In genomic region chr4:136587221-136587827, GRCm38 (mm10) we compare ENCODE assay signal across 24 mouse cellular contexts. TPM values are rescaled to one million over a fixed set of nuclear protein-coding genes. Genes with fewer than 3 reads are reported as not detected.
DNase-seq lines count a peak whose midpoint lies in the region; ATAC-seq and TF ChIP-seq lines count a peak whose summit lies in the region.
"Had no signal": no experiment of that assay in that cellular context is flagged by ENCODE, and none has a peak within 500 bp of the region (broad histone marks: within the 10 kb centered on the region; RNA-seq: fewer than 3 reads in every experiment).

No protein-coding gene starts in this region.

- no peak for DNase-seq in hindbrain, embryonic 10.5 days (ENCODE audit: low spot score)
- no peak for DNase-seq in midbrain, embryonic 10.5 days (ENCODE audit: low spot score)
- DNase-seq in liver, embryonic 14.5 days (ENCODE audit: low read depth in 3 of 3, low spot score in 3 of 3), result no peak
- DNase-seq in embryo, embryonic 10 days (ENCODE audit: low spot score), result no peak
- DNase-seq in embryo, embryonic 9.5 days (ENCODE audit: extremely low spot score), result no peak
- DNase-seq: adrenal gland, adult 8-10 months; cerebellum, adult 9-10 months; heart, postnatal 36 days; kidney, adult 11 months; lung, adult 18-20 months; lung, postnatal 36 days; midbrain, embryonic 14.5 days had no signal

- H3K9me3 ChIP-seq in hindbrain, embryonic 15.5 days, result no peaks in the 10 kb centered on the region
- no peaks in the 10 kb centered on the region for H3K9me3 ChIP-seq in hindbrain, embryonic 10.5 days
- H3K9me3 ChIP-seq in midbrain, embryonic 15.5 days, result no peaks in the 10 kb centered on the region
- no peaks in the 10 kb centered on the region for H3K9me3 ChIP-seq in midbrain, embryonic 10.5 days (replicated peaks)
- H3K9me3 ChIP-seq in liver, embryonic 14.5 days (ENCODE audit: control insufficient read depth, low read length), result no peaks in the 10 kb centered on the region
- H3K9me3 ChIP-seq: forebrain, embryonic 13.5 days had no signal

- no peak overlapping the region for H3K4me2 ChIP-seq in hindbrain, embryonic 15.5 days
- H3K4me2 ChIP-seq in midbrain, embryonic 15.5 days, result no peak overlapping the region
- peak overlapping the region; percentile 51 for H3K4me2 ChIP-seq in liver, embryonic 14.5 days (ENCODE audit: low read depth)
- H3K4me2 ChIP-seq: forebrain, embryonic 13.5 days had no signal

- H3K4me3 ChIP-seq in hindbrain, embryonic 15.5 days, result no peak overlapping the region
- no peak overlapping the region for H3K4me3 ChIP-seq in hindbrain, embryonic 10.5 days
- no peak overlapping the region for H3K4me3 ChIP-seq in midbrain, embryonic 15.5 days
- H3K4me3 ChIP-seq in midbrain, embryonic 10.5 days, result no peak overlapping the region
- no peak overlapping the region for H3K4me3 ChIP-seq in liver, embryonic 14.5 days (ENCODE audit: insufficient read depth in 1 of 2, low read depth in 2 of 2, low read length in 2 of 2)
- H3K4me3 ChIP-seq: forebrain, embryonic 13.5 days had no signal

- no peak for TF ChIP-seq EP300 in liver, embryonic 14.5 days (IDR thresholded peaks at IDR 0.05; ENCODE audit: low read depth)

- H3K27me3 ChIP-seq in hindbrain, embryonic 15.5 days, result no peaks in the 10 kb centered on the region
- H3K27me3 ChIP-seq in hindbrain, embryonic 10.5 days (ENCODE audit: insufficient read depth, poor library complexity, severe bottlenecking), result no peaks in the 10 kb centered on the region
- H3K27me3 ChIP-seq in midbrain, embryonic 15.5 days (replicated peaks), result no peaks in the 10 kb centered on the region
- no peaks in the 10 kb centered on the region for H3K27me3 ChIP-seq in midbrain, embryonic 10.5 days (ENCODE audit: low read depth, poor library complexity, severe bottlenecking)
- H3K27me3 ChIP-seq in liver, embryonic 14.5 days (ENCODE audit: control insufficient read depth, insufficient read depth, low read length), result no peaks in the 10 kb centered on the region
- H3K27me3 ChIP-seq: forebrain, embryonic 13.5 days; Patski had no signal

- H3K4me1 ChIP-seq in hindbrain, embryonic 15.5 days (replicated peaks), result peaks cover 23% of the 10 kb centered on the region
- H3K4me1 ChIP-seq in hindbrain, embryonic 10.5 days (replicated peaks), result peaks cover 13% of the 10 kb centered on the region; the same call in 1 of the 2 replicates
- peaks cover 20% of the 10 kb centered on the region for H3K4me1 ChIP-seq in midbrain, embryonic 15.5 days
- H3K4me1 ChIP-seq in midbrain, embryonic 10.5 days, result peaks cover 12% of the 10 kb centered on the region
- H3K4me1 ChIP-seq in liver, embryonic 14.5 days (replicated peaks; ENCODE audit: control insufficient read depth in 2 of 2, insufficient read depth in 2 of 2, low read length in 1 of 2), result peaks cover 6 to 8% of the 10 kb centered on the region in 2 experiments

- 88% methylated on average over 4 of the region's 4 CpGs for WGBS in hindbrain, embryonic 15.5 days
- WGBS in hindbrain, embryonic 10.5 days, result 83% methylated on average over 4 of the region's 4 CpGs
- 82% methylated on average over 4 of the region's 4 CpGs for WGBS in midbrain, embryonic 15.5 days
- WGBS in midbrain, embryonic 10.5 days, result 85% methylated on average over 4 of the region's 4 CpGs
- 63% methylated on average over 4 of the region's 4 CpGs for WGBS in liver, embryonic 14.5 days (ENCODE audit: insufficient replicate concordance)

- H3K27ac ChIP-seq in hindbrain, embryonic 15.5 days (replicated peaks), result no peak overlapping the region
- no peak overlapping the region for H3K27ac ChIP-seq in hindbrain, embryonic 10.5 days
- H3K27ac ChIP-seq in midbrain, embryonic 15.5 days, result no peak overlapping the region
- H3K27ac ChIP-seq in midbrain, embryonic 10.5 days (replicated peaks), result no peak overlapping the region
- H3K27ac ChIP-seq in liver, embryonic 14.5 days, result 0 out of 2 replicates have a peak overlapping the region, but pooled peaks have one; percentile 19
- H3K27ac ChIP-seq: forebrain, embryonic 13.5 days; kidney, postnatal 0 days; stomach, postnatal 0 days had no signal

- peaks cover 7% of the 10 kb centered on the region; the same call in 1 of the 2 replicates for H3K36me3 ChIP-seq in hindbrain, embryonic 15.5 days
- H3K36me3 ChIP-seq in hindbrain, embryonic 10.5 days, result peaks cover 41% of the 10 kb centered on the region
- no peaks in the 10 kb centered on the region; the same call in 1 of the 2 replicates for H3K36me3 ChIP-seq in midbrain, embryonic 15.5 days (replicated peaks)
- H3K36me3 ChIP-seq in midbrain, embryonic 10.5 days, result peaks cover 49% of the 10 kb centered on the region
- H3K36me3 ChIP-seq in liver, embryonic 14.5 days (replicated peaks; ENCODE audit: control insufficient read depth, insufficient read depth, low read depth), result no peaks in the 10 kb centered on the region

- no peak for TF ChIP-seq CTCF in liver, embryonic 14.5 days (IDR thresholded peaks at IDR 0.05; ENCODE audit: low read depth)

- peak; percentile 82 for ATAC-seq in hindbrain, embryonic 15.5 days (ENCODE audit: low FRiP score, low read depth)
- peak; percentile 60; the same call in 1 of the 2 replicates for ATAC-seq in midbrain, embryonic 15.5 days (replicated peaks)
- no peak; the same call in 1 of the 2 replicates for ATAC-seq in liver, embryonic 14.5 days (ENCODE audit: insufficient read depth)
- ATAC-seq: forebrain, embryonic 13.5 days; Patski had no signal

- H3K9ac ChIP-seq in hindbrain, embryonic 15.5 days, result no peak overlapping the region
- no peak overlapping the region for H3K9ac ChIP-seq in midbrain, embryonic 15.5 days
- H3K9ac ChIP-seq in liver, embryonic 14.5 days (replicated peaks), result 0 out of 2 replicates have a peak overlapping the region, but pooled peaks have one; percentile 7
- H3K9ac ChIP-seq: forebrain, embryonic 13.5 days had no signal

RNA-seq across cellular contexts. Expression of gene Kdm1a, which starts 15.2 kb away (rescaled TPM):
- 59.5 and 64.7 TPM in 2 replicates for polyA plus RNA-seq in hindbrain, embryonic 15.5 days (2015; fragmentation: Nextera tagmentation; extraction: Ambion mirVana)
- polyA plus RNA-seq in hindbrain, embryonic 10.5 days (2016; fragmentation: Nextera tagmentation; extraction: Ambion mirVana), result 54.6 and 61.0 TPM in 2 replicates
- polyA plus RNA-seq in midbrain, embryonic 15.5 days (2015; fragmentation: Nextera tagmentation; extraction: Ambion mirVana), result 69.9 and 70.7 TPM in 2 replicates
- 51.4 and 55.2 TPM in 2 replicates for polyA plus RNA-seq in midbrain, embryonic 10.5 days (2016; fragmentation: Nextera tagmentation; extraction: Ambion mirVana)
- polyA plus RNA-seq in liver, embryonic 14.5 days (2012; rRNA removed), result 15.3 and 17.8 TPM in 2 replicates
- polyA plus RNA-seq in liver, embryonic 14.5 days (2014; fragmentation: Nextera tagmentation; extraction: Ambion mirVana), result 12.0 and 14.0 TPM in 2 replicates

RNA-seq across cellular contexts. Expression of gene Tex46, which starts 22.9 kb away (rescaled TPM):
- polyA plus RNA-seq in hindbrain, embryonic 15.5 days (2015; fragmentation: Nextera tagmentation; extraction: Ambion mirVana), result not detected in 2 replicates
- polyA plus RNA-seq in hindbrain, embryonic 10.5 days (2016; fragmentation: Nextera tagmentation; extraction: Ambion mirVana), result not detected in 2 replicates
- not detected in 2 replicates for polyA plus RNA-seq in midbrain, embryonic 15.5 days (2015; fragmentation: Nextera tagmentation; extraction: Ambion mirVana)
- polyA plus RNA-seq in midbrain, embryonic 10.5 days (2016; fragmentation: Nextera tagmentation; extraction: Ambion mirVana), result not detected in 2 replicates
- not detected in 2 replicates for polyA plus RNA-seq in liver, embryonic 14.5 days (2012; rRNA removed)
- polyA plus RNA-seq in liver, embryonic 14.5 days (2014; fragmentation: Nextera tagmentation; extraction: Ambion mirVana), result not detected in 2 replicates
- polyA plus RNA-seq: C2C12; cortical plate, adult 2 months; forebrain, embryonic 13.5 days; frontal cortex, adult 2 months; kidney, postnatal 0 days; limb, embryonic 11.5 days; midbrain, embryonic 14.5 days; Patski; stomach, postnatal 0 days; thymus, postnatal 0 days; urinary bladder, adult 2 months had no signal

RNA-seq across cellular contexts. Expression of gene Lactbl1, which starts 35.1 kb away (rescaled TPM):
- polyA plus RNA-seq in hindbrain, embryonic 15.5 days (2015; fragmentation: Nextera tagmentation; extraction: Ambion mirVana), result 0.06 and 0.17 TPM in 2 replicates
- 0.05 TPM in 1 of 2 replicates, not detected in the other for polyA plus RNA-seq in hindbrain, embryonic 10.5 days (2016; fragmentation: Nextera tagmentation; extraction: Ambion mirVana)
- 0.10 and 0.11 TPM in 2 replicates for polyA plus RNA-seq in midbrain, embryonic 15.5 days (2015; fragmentation: Nextera tagmentation; extraction: Ambion mirVana)
- polyA plus RNA-seq in midbrain, embryonic 10.5 days (2016; fragmentation: Nextera tagmentation; extraction: Ambion mirVana), result 0.06 TPM in 1 of 2 replicates, not detected in the other
- polyA plus RNA-seq in liver, embryonic 14.5 days (2012; rRNA removed), result 0.01 TPM in 1 of 2 replicates, not detected in the other
- not detected in 2 replicates for polyA plus RNA-seq in liver, embryonic 14.5 days (2014; fragmentation: Nextera tagmentation; extraction: Ambion mirVana)
- polyA plus RNA-seq: C2C12; forebrain, embryonic 13.5 days; kidney, postnatal 0 days; limb, embryonic 11.5 days; midbrain, embryonic 14.5 days; Patski; stomach, postnatal 0 days; urinary bladder, adult 2 months had no signal
